Comparison of ENCODE assay signal across 8 mouse cellular contexts in genomic region chr2:168154090-168154881, GRCm38 (mm10). TPM values are rescaled to one million over a fixed set of nuclear protein-coding genes. Genes with fewer than 3 reads are reported as not detected.
DNase-seq lines count a peak whose midpoint lies in the region; ATAC-seq and TF ChIP-seq lines count a peak whose summit lies in the region.

No protein-coding gene starts in this region.

- H3K4me1 ChIP-seq in cortical plate, adult 2 months (ENCODE audit: control insufficient read depth, insufficient read depth, low read length): peaks cover 1% of the 10 kb centered on the region; the same call in 1 of the 2 replicates

- no peak for TF ChIP-seq POLR2A in cortical plate, adult 2 months (IDR thresholded peaks at IDR 0.05; ENCODE audit: extremely low read depth, insufficient read depth, low read length)

- ATAC-seq in megakaryocyte progenitor cell, adult 5-6 weeks (replicated peaks; ENCODE audit: poor library complexity): peak; percentile 96

- 0 out of 2 replicates have a peak, but pooled peaks have one; percentile 24 for TF ChIP-seq CTCF in cortical plate, adult 2 months (IDR thresholded peaks at IDR 0.05; ENCODE audit: extremely low read depth, insufficient read depth, low read length)

- peak; percentile 99 for DNase-seq in WW6 (ENCODE audit: low read depth, low spot score)
- peak; percentile 28 to 47 for DNase-seq in gastrocnemius, adult 8-10 months (ENCODE audit: low spot score in 2 of 2)
- peak; percentile 89 for DNase-seq in hindlimb bud, embryonic 11.5 days (ENCODE audit: extremely low spot score, low read depth, low spot score)
- peak; percentile 28 to 55 for DNase-seq in left cerebral cortex, adult 9 months (ENCODE audit: low spot score in 2 of 2)
- DNase-seq in right cerebral cortex, postnatal 10 days (ENCODE audit: low spot score in 2 of 2): peak; percentile 77 to 79
- peak; percentile 63 for DNase-seq in urinary bladder, postnatal 25 days (ENCODE audit: low spot score)

- H3K4me3 ChIP-seq in cortical plate, adult 2 months (ENCODE audit: insufficient read depth, low read length): no peak overlapping the region

- no peak overlapping the region for H3K27ac ChIP-seq in cortical plate, adult 2 months (ENCODE audit: insufficient read depth, low read length)

RNA-seq across cellular contexts. Expression of gene Adnp, which starts 52.6 kb away (rescaled TPM):
- polyA plus RNA-seq in cortical plate, adult 2 months (2012; rRNA removed): 33.0 and 34.5 TPM in 2 replicates
- total RNA-seq in gastrocnemius, adult 8-10 months (2022): 10 to 100 TPM in 3 of 4 experiments, 1 to 10 TPM in 1; 7.4 to 16.6 (median 13.8) TPM
- total RNA-seq in megakaryocyte progenitor cell, adult 5-6 weeks (2015): 23.3 and 27.9 TPM in 2 replicates
- 0.33 and 1.4 TPM in 2 replicates for total RNA-seq in megakaryocyte progenitor cell, adult 5-6 weeks (2017)

Comparison
In these comparisons a context has a peak if more than half of its experiments do, and no peak if none do; other contexts are left out.
1. DNase-seq: peak in every context shown above with its lines; median percentile 99 in WW6; 89 in hindlimb bud, embryonic 11.5 days; 78 in right cerebral cortex, postnatal 10 days; 63 in urinary bladder, postnatal 25 days; 42 in left cerebral cortex, adult 9 months; 38 in gastrocnemius, adult 8-10 months.